Mouse (Mus musculus): ENCODE results near the gene Zeb2.

Zeb2 gene

DNA sequence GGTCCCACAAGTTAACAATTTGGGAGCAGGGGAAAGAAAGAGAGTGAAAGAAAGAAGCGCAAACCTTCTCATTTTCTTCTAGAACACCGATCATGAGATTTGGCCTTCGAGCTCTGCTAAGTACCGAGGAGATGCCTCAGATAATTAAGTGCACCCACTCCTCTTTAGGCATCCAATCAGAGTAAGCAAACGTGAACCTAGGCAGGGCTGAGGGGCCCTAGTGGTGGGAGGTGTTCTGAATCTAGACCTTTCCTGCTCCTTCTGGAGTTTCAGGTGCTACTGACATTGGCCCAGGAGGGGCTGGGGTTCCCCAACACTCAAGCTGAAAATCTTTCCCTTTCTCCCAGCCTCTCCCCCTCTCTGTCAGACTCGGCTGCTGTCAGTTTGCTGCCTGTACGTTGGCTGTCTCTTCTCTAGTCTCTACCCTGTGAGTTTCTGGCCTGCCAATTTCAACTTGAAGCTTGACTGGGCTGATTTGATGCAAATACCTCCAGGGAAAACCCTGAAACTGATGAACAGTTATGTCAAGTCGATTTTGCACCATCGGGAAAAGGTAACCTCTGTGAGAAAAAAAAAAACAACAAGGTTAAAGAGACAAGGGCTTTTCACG is 20.5 kb downstream of the Zeb2 start:
- DNase-seq (ENCODE audit: low spot score) = no peak

DNA sequence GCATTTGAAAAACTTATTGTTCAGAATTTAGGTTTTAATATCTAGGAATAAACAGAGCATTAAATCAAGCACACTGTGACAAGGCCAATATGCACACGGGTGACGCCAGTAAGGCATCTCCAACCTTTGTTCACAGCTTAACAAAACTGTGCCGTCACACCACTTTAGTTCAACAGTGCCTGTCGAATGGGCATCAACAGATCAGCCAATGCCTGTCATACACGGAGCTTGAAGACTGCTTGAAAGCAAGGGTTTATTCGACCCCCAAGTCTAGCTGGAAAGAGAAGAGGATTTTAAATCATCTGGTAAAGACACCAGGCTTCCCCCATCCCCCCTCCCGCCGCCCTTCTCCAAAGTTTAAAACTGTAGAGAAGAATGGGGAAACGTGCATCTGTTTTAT is 21.4 kb downstream of the Zeb2 start:
- DNase-seq (ENCODE audit: low spot score) = no peak

DNA sequence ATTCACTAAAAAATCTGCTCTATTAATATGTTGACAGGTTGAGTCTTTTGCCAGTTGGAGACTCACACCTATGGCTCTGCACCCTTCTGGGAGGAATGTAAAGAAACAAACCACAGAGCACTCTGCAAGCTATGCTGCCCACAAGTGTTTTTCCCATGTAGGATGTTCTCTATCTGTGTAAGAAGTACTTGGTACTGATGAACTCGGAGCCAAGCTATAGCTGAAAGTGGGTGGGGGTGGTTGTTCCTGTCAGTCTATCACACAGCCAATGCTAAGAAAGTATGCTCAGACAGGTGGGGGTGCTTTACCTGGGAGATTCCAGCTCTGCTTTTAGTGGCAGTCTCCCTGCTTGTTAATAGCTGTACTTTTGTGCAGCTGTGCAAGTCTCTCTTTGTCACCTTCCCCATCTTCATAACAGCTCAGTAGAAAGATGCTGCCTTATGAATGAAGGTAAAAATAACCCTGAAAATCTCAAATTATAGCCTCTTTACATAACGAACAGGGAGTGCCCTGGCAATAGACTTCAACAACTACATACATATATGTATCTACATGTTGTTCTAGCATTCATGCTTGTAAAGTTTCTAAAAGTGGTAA is 22.7 kb downstream of the Zeb2 start:
- no peak for DNase-seq (ENCODE audit: low spot score)

DNA sequence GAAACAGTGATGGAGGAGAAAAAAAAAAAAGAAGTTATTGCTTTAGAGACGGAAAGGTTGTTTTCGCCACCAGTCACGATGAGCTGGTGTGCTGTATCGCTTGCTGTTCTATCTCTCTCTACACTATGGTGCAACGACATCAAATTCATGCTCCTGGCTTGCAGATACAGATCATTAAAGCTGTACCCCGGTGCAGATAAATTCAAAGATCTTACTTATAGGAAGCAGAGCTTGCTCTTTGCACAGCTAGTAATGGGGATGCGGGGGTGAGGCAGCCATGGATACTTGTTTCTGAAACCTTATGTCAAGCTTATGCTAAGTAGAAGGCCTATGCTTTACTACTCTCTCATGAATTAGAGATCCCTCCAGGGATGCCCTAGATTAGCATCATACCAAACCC is 23.7 kb downstream of the Zeb2 start:
- DNase-seq (ENCODE audit: low spot score) = no peak

DNA sequence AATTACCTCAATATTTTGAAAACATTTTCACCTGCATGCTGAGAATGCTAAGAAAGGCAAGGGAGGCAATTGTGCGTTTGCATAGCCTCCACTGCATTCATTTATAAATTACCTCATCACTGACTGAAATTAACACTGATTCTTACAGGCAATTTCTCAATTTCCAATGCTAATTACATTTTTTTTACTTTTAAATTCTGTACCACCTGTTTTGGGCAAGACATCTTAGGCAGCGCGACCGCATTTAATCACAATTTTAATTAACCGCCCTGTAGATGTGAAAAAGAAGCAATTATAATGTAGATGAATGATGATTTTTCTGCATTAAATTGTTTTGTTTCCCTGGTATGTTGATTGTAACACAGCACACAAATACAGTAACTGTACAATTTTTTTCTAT is 24.5 kb downstream of the Zeb2 start:
- no peak for DNase-seq (ENCODE audit: low spot score)

DNA sequence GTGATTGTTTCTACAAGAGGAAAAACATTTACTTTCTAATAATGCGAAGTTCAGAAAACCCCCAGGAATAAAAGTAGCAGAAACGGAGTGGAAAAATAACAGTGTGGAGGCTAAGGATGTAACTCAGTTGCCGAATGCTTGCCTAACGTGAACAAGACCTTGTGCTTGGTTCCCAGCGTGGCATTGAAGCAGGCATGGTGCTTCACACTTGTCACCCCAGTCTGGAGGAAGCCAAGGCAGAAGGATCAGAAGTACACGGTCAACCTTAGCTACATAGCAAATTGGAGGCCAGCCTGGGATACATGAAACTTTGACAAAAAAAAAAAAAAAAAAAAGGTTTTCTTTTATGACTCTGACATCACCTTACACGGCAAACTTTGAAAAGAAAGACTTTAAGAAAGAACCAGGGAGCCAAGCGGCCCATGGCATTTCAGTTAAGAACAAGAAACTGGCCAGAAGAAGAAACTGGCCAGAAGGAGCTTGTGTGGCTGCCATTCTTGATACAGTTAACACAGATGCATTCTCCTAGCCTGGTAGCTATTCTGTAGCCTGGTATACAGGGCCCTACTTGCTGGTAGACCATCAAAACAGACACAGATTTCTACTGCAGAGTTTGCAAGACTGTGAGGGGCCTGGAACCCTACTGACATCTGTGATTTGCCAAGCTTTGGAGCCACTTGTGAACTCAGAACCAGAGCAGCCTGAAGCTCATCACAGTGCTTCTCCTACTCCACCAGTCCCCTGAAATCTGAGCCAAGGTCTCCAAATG is 26.5 kb downstream of the Zeb2 start:
- no peak for DNase-seq (ENCODE audit: low spot score)

DNA sequence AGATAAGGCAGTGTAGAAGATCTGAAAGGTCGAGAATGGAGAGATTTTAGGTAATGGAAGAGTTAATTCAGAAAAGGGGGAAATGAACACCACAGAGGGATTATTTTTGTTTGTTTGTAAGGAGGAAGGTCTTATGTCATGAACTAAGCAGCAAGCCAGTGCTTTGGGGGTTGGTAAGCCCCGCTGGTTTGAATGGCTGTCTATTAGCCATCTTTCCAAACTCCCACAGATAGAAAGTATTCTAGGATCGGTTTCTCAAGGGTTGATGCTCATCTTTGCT is 28.0 kb downstream of the Zeb2 start:
- DNase-seq (ENCODE audit: low spot score) = no peak

DNA sequence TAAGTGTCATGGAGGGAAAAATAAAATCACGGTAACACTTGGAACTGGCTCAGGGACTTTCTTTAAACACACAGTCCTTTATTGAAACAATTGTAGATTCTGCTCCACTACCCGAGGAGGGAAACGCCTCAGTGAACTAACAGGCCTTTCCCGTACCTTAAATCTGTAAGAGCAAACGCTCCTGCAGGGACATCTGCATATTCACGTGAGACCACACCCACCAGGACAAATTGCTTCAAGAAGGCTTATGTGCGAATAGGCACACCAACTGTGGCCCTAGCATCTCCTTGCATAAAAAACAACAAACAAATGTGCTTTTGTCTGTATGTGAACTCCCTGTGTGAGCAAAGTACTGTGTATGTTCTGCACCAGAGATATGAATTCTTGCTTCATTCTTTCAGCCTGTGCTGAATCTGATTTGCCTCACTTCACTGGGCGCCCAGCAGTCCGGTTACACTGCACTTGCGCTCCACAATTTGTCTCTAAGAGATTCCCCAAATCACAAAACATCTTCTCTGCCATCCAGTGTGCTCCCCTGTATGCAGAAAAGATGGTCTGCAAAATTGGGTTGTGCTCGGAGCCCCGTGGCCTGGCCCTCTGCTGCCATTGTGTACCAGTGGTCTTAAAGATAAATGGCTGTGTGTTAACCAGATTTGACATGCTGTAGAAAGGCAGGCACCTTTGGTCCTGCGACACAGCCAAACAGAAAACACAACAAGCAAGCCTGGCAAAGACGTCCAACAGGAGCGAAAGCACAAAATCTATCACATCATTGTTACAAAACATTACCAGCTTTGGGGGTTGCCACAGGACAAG is 28.6 kb downstream of the Zeb2 start:
- DNase-seq (ENCODE audit: low spot score) = no peak

DNA sequence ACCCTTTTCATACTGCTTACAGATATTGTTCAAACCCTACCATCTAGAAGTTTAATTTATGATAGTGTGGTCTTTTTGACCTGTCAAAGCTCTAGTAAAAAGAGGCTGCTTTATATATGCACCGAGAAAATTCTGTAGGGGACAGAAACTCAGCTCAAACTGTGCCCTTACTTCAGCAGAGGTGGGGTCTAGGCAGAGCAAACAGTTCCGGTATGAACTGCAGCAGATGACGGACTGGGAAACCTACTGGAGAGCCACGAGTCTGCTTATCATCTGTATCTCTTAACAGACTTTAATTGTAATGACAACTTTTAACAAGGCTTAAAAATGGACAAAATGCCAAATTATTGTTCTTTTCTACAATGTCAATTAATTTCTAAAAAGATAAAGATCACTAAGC is 30.0 kb downstream of the Zeb2 start:
- no peak for DNase-seq (ENCODE audit: low spot score)

DNA sequence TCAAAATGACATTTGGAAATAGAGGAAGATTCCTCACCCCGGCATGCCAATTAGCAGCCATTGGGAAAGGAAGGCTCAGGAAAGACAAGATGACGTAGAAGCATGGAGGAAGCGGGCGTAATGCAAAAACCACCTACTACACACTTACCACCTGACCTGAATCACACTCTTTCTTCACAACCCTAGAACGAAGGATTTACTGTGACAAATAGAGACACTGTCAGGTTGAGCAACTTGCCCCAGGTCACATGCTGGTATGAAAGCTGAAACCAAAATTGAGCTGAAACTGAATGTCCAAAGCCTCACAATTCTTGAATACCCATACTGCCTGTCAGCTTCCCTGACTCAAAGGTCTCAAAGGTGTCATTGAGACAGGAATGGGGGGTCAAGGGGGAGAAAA is 31.5 kb downstream of the Zeb2 start:
- DNase-seq (ENCODE audit: low spot score) = no peak

DNA sequence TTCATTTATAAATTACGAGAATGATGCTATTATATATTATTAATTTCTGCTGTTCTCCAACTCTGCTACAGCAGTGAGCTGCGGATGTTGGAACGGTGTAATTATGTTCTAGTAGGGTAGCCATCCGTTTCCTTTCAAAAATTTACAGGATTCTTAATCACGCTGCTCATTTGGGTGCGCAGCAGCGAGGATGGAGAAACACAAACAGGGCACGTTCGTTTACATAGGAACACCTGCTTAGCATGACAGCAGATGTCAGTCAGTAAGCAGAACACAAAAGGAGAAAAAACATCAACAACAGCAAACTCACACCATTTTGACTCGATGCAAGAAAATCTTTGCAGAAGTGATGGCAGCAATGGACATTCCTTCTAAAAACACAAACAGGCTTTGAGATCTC is 34.2 kb downstream of the Zeb2 start:
- DNase-seq (ENCODE audit: low spot score) = no peak

DNA sequence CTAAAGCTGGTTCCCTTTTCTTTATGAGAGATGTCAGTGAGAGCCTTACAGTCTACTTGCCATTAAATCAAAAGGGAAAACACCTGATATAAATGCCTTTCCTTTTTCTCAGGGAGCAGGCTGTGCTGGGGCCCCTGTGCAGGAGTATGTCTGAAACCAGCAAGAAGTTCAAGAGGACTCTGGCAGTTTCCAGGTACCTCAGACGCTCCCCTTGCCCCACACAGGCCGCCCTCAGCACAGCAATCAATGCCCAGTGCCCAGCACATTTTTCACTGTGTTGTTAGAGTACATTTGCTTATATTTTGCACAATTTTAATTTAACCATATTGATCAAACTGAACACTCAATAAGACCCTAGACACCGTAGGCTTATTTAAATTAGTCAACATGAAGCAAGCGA is 35.6 kb downstream of the Zeb2 start:
- DNase-seq (ENCODE audit: low spot score) = no peak

DNA sequence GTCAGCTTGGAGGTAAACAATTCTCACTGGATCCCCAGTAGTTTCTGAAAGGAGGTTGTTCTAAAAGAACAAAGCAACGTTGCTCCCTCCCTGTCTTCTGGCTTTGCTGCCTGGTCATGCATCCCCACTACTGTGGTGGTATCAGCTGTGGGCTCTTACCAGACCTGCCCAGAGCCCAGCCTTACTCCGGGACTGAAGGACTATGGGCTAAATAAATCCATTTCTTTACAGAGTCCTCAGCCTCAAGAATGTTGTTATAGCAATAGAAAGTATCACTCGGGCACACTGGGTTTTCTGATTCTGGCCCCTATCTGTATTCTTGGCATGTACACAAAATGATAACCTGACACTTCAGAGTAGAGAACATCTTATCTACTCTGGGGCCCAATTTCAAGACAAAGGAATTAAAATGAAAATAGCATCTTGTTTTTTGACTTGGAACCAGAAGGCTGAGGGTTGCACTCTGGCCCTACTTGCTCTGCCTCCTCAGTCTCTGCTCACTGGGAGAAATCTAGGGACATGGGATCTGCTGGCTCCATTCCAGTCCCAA is 39.2 kb downstream of the Zeb2 start:
- no peak for DNase-seq (ENCODE audit: low spot score)

DNA sequence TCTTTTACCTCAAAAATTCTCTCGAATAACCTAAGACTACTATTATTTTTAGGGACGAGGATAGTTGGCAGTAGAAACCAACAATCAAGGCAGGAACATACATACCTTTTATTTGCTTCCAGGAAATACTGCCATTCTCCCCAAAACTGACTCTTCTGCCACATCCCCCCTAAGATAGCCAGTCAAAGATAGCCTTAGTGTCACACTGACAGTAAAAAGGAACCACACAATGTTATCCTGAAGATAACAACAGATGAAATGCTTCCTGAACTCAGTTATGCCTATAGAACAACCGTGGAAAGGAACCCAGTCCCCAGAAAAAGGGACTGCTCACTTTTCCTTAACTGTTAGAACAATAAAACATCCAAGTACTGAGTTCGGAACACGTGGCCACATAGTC is 39.8 kb downstream of the Zeb2 start:
- no peak for DNase-seq (ENCODE audit: low spot score)

DNA sequence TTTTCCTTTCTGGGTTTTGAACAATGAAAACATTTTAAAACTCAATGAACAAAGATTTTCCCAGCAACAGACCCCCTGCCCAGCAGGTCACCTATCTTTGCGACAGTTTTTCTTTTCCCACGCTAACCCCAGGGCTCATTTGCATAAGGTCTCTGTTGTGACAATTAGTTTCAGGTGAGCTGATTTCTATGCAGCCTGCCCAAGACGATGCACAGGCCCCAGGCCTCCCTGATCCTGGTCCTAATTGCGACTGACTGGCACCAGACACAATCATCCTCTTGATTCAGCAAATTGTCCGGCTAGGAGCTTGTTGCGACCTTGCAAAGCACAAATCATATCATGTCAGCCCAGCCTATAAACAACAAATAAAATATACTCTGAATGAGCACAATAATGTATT is 44.2 kb downstream of the Zeb2 start:
- DNase-seq (ENCODE audit: low spot score) = no peak

DNA sequence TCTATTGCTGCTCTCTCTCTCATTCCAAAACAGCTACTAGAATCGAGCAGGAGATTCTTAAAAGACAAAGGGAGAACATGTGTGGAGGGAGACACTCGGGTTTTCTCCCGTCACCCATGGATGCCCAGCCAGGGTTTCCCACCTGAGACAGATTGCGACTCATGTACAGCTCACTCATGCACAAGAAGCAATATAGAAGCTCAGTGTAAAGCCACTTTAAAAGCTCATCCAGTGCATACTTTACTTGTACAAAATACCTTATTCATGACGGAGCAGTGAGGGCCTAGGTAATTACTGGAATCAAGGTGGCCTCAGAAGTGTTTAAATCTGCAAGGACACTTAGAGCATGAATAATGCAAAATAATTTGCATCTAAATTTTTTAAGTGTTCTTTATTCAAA is 45.9 kb downstream of the Zeb2 start:
- no peak for DNase-seq (ENCODE audit: low spot score)

DNA sequence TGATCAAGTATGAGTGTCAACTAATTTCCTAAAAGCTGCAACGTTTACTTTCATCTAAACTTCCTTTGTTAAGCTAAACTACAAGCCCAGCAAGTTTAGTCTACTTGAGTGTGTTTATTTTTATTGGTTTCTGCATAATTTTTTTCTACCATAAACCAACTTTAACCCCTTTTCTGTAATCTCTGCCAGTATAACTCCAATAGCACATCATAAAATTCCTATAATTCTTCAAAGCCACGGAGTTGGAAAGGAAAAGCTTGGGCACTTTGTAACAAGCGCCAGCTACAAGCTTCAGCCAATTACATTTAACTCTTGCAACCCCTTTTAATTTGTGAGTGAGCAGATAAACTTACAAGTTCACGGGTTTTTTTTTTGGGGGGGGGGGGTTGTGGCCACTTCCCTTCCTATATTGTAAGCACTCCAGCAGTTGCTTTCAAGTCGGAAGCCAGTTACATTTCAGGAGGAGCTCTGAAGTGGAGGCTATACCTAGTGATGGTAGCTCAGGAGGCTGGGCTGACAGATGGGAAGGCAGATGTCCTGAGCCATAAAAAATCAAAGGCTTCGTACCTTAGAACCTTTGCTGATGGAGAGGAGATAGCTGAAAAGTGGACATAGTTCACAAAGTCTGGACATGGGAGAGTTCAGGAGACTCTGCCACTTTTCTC is 46.5 kb downstream of the Zeb2 start:
- DNase-seq (ENCODE audit: low spot score) = no peak

DNA sequence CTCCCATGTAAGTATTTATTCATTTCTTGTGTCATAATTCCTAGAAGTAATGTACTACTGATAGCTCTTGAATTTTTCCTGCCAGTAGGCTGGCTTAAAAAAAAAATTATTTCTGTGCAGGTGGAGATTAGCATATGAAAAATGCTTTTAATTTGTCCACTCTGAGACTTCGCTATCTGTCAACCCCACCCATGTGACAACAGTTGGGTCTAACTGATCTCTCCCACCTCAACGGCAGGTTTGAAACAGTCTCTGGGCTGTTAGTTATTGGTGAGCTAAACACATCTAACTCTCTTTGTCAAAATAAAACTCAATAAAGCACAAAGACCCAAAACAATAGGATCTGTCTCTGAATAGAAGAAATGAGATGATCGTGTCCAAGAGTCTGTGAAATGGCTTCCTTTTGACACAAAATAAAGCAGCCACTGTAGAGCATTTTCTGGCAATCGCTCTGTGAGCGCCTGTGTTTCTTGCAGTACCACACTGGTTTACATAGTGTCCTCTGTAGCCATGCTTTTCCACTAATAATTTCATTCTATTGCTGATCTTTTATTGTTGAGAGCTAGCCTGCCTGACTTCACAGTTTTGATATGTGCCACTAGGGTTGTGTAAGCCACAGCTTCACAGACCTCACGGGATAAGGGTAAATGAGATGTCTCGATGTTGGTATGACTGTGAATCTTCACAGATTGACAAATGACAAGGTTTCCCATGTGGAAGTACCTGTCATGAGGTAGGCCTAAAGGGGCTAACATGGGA is 48.2 kb downstream of the Zeb2 start:
- no peak for DNase-seq (ENCODE audit: low spot score)

DNA sequence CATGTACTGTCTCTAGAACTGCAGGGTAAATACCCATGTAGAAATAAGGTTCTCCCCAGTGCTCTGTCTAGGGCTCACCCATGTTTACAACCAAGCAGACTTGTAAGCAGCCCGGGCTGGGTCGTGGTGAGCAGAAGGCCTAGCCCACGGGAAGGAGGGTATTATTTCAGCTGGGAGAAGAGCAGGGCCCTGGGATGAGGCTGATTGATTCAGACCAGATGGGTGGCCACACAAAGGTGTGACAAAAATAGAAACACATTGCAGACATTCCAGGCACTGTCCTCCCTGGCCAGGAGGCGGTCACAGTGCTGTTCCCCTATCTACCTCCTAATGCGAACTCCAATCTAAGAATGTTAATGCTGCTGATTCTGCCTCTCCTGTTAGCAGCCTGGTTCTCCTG is 50.1 kb downstream of the Zeb2 start:
- DNase-seq (ENCODE audit: low spot score) = no peak

DNA sequence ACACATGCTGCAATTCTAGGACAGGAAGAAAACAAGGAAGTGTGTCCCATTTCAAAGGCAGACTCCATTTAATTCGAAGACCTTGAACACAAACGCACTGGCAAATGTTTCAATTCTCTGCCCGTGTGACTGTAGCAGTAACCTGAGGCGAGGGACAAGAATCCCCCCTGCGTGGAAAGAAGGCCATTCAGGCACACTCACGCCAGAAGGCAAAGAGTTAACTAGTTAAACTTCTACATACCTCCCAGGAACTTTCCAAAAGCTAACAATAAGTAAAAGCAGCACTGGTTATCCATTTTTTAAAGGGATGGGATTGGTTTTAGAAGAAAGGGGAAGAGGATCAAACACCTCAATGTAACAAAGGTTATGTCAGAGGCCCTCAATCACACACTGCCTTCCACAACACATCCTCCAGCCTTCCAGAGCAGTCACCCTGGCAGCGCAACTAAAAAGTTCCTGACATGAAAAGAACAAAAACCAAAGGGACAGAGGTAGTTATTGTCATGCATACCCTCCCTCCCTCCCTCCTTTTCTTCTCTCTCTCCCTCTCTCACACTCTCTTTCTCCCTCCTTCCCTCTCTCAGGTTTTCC is 53.8 kb downstream of the Zeb2 start:
- DNase-seq (ENCODE audit: low spot score) = no peak

DNA sequence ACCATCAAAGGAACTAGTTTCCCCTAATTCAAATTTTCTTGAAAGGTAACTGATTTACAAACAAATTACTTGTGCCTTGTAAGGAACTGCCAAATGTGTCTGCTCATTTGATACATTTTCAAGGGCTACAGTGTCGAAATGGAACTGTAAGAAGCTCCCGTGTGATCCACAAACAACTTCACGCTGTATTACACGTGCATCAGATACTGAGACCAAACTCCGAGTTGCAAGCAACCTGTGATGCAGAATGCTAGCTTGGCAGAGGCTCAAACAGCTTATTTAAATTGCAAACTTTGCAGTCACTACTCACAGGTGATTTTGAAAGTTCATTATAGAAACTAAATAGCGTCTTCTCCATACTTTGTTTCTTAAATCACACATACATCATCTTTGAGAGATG is 55.1 kb downstream of the Zeb2 start:
- no peak for DNase-seq (ENCODE audit: low spot score)
